Mouse (Mus musculus) brain, embryonic 18.5 days (tissue): ENCODE measurements at regions not wholly inside any gene's neighbourhood (a gene's known extent, or its start where the extent isn't known, plus 50 kb on each side); places are given as distances from the start of the nearest gene placed in this dataset.

Experiments used
- DNase-seq: peaks from one replicate; pipeline ENCODE4 v3.0.0-alpha.2; 2012; ENCODE audit warnings: low read depth, low spot score

DNA sequence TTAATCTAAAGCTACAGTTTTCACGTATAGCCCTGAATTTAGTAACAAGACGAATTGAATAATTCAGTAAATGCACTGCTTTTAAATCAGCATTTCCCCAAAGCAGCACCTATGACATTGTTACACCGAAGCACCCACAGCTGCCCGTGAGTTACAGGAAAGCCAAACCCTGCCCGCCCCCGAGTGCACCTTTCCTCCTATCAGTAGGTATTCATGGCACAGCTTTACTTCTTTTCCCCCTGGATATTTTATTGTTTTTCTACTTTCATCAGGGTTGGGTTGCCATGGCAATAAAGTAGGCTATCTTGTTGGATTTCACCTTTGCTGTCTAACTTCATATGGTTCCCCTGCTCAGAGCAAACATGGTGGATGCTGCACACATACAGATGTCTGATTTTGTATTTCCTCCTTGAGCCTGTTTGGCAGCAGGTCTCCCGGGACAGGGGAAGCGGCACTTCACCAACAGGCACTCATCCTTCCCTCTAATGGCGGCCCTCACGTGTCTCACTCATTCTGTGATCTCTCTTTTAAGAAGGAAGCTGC is 273.5 kb downstream of the Amy2a5 start:
- no peak for DNase-seq

DNA sequence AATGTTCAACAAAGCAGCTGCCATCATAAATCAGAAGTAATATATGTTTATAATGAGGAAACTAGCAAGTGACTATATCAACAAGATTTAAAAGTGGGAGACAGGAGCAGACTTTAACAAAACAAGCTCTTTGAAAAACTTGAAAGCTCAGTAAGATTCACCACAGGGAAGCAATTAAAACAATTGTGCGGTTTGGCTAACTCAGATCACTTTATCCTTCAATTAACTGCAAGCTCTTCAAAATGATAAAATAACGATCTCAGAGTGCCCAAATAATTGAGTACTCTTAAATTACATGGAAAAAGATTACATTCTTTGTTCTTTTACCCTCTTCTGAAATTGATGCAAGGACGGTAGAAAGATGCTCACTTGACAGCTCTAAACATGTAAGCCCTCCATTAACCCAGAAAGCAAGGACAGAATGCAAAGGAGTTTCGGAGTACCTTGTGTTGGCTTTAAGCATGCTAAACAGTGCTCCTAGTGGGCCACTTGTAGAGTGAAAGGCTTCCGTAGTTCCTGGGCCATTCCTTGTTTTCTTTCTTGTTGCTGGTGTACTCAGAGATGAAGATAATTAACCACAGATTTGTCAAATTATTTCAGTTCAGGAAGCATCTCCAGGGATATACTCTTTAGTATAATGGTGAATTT is 305.1 kb downstream of the Amy2a5 start:
- no peak for DNase-seq

- DNase-seq = no peak
Observed at GRCm38 (mm10) chr3:112952227-112952626, 306.4 kb downstream of the Amy2a5 start.

DNA sequence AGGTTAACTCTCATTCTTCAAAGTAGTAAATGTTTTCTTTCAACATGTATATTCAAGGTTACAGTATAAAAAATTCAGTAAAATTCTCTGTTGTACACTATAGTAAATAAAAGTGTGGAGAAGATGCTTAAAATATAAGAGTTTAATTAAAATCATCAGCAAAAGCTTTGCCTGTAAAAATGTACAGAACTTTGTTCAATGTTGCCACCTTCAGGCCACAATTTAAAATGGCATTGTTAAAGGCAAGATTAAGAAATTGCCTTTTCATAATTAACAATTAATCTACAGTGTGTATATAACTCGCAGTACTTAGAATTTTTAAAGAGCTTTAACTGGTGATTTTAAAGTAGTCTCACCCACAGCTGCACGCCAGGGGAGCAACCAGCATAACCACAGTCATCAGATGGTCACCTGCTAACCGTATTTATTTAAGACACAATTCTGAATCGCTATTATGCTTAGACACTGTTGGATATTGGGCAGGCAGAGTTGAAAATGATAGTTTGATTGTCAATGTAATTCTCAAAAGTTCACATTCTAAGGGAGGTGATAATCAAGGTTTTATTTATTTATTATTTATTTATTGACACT is 316.5 kb downstream of the Amy2a5 start:
- peak; percentile 16 for DNase-seq
